Mouse (Mus musculus) ES-Bruce4 (cell line): Measurements from ENCODE around the gene Pitpnm2.

Experiments
- CTCF ChIP-seq: IDR thresholded peaks from one replicate; pipeline ENCODE4 v1.8.1; 2011; ENCODE audit warnings: low read depth, low read length
- EP300 ChIP-seq: IDR thresholded peaks from 2 replicates; pipeline ENCODE4 v1.6.1; 2011; ENCODE audit warnings: low read depth, low read length; ENCODE audit not compliant: insufficient read depth

- TF ChIP-seq CTCF (no peak), EP300 (no peak)
Measured at GRCm38 (mm10) chr5:124194386-124195084, 55.0 kb downstream of the Pitpnm2 start.
